Mouse (Mus musculus) E14TG2a.4 (cell line): Measurements from ENCODE around the gene Dgka.

ENCODE experiments used
- H3K27me3 ChIP-seq: 2 replicates; pipeline ENCODE4 v1.6.1; 2014; ENCODE audit warnings: low read length, control low read depth; ENCODE audit not compliant: insufficient read depth
- H3K36me3 ChIP-seq: 2 replicates; pipeline ENCODE4 v1.6.1; 2014; ENCODE audit warnings: low read length, control low read depth; ENCODE audit not compliant: insufficient read depth
- H3K4me1 ChIP-seq: replicated peaks from 2 replicates; pipeline ENCODE4 v1.6.1; 2014; ENCODE audit warnings: low read depth, low read length, control low read depth
- H3K4me3 ChIP-seq: replicated peaks from 2 replicates; pipeline ENCODE4 v1.5.1; 2014; ENCODE audit warnings: mild to moderate bottlenecking, low read length
- H3K9me3 ChIP-seq: 2 replicates; pipeline ENCODE4 v1.6.1; 2014; ENCODE audit warnings: low read length, control low read depth
- CTCF ChIP-seq: conservative IDR thresholded peaks from 2 replicates; pipeline ENCODE4 v1.5.1; 2014; ENCODE audit warnings: low read length
- NANOG ChIP-seq: IDR thresholded peaks from 2 replicates; pipeline ENCODE4 v1.6.1; 2014; ENCODE audit warnings: borderline replicate concordance, low read length, mixed read lengths
- POU5F1 ChIP-seq: IDR thresholded peaks from 2 replicates; pipeline ENCODE4 v1.6.1; 2014; ENCODE audit warnings: low read length, borderline replicate concordance

Gene Dgka

GRCm38 (mm10) chr10:128773685-128774084 lies 29.0 kb upstream of the Dgka start:
- TF ChIP-seq POU5F1, result no peak
- TF ChIP-seq NANOG, result no peak
- peak; percentile 30 for TF ChIP-seq CTCF
- Histone ChIP-seq H3K36me3 (peaks cover 8% of the 10 kb centered on the region; the same call in 1 of the 2 replicates), H3K27me3 (no peaks in the 10 kb centered on the region), H3K9me3 (no peaks in the 10 kb centered on the region), H3K4me1 (no peaks in the 10 kb centered on the region), H3K4me3 (no peak overlapping the region)

GRCm38 (mm10) chr10:128772895-128773294 lies 28.2 kb upstream of the Dgka start:
- Histone ChIP-seq H3K9me3 (no peaks in the 10 kb centered on the region), H3K27me3 (no peaks in the 10 kb centered on the region), H3K4me1 (no peaks in the 10 kb centered on the region), H3K36me3 (peaks cover 13% of the 10 kb centered on the region; the same call in 1 of the 2 replicates), H3K4me3 (no peak overlapping the region)
- no peak for TF ChIP-seq POU5F1
- TF ChIP-seq CTCF, result peak; percentile 41
- TF ChIP-seq NANOG, result no peak

GRCm38 (mm10) chr10:128748252-128748864 lies 3.7 kb upstream of the Dgka start:
- TF ChIP-seq CTCF (peak; percentile 42), NANOG (no peak)
- Histone ChIP-seq H3K27me3 (peaks cover 4% of the 10 kb centered on the region; the same call in 1 of the 2 replicates), H3K4me1 (peaks cover 80% of the 10 kb centered on the region), H3K9me3 (no peaks in the 10 kb centered on the region), H3K36me3 (peaks cover 35% of the 10 kb centered on the region), H3K4me3 (peak overlapping the region; percentile 98)

GRCm38 (mm10) chr10:128747646-128748251 lies 3.1 kb upstream of the Dgka start, which contains the start of gene Pym1:
TSS of gene Pym1 (plus strand) at chr10:128747889.
- H3K4me1 ChIP-seq, result peaks cover 80% of the 10 kb centered on the region
- peak within 1 kb of the TSS; percentile 98 for H3K4me3 ChIP-seq
- TF ChIP-seq NANOG (no peak), CTCF (no peak), POU5F1 (no peak)
- H3K27me3 ChIP-seq, result peaks cover 5% of the 10 kb centered on the region
- H3K9me3 ChIP-seq, result no peaks in the 10 kb centered on the region
- H3K36me3 ChIP-seq, result peaks cover 29% of the 10 kb centered on the region

- H3K4me3 ChIP-seq, result peak overlapping the region; percentile 98
- no peaks in the 10 kb centered on the region for H3K9me3 ChIP-seq
- TF ChIP-seq POU5F1 (no peak), CTCF (no peak), NANOG (no peak)
- H3K36me3 ChIP-seq, result peaks cover 23% of the 10 kb centered on the region
- peaks cover 80% of the 10 kb centered on the region for H3K4me1 ChIP-seq
- H3K27me3 ChIP-seq, result peaks cover 5% of the 10 kb centered on the region
These were observed 2.5 kb upstream of the Dgka start for GRCm38 (mm10) chr10:128746972-128747645.

- H3K4me1 ChIP-seq, result peaks cover 83% of the 10 kb centered on the region
- peaks cover 16% of the 10 kb centered on the region for H3K36me3 ChIP-seq
- peaks cover 5% of the 10 kb centered on the region for H3K27me3 ChIP-seq
- no peaks in the 10 kb centered on the region for H3K9me3 ChIP-seq
- H3K4me3 ChIP-seq, result peak overlapping the region; percentile 88
- no peak for TF ChIP-seq CTCF
- no peak for TF ChIP-seq NANOG
- no peak for TF ChIP-seq POU5F1
These were observed 1.4 kb upstream of the Dgka start for GRCm38 (mm10) chr10:128745946-128746613.

- Histone ChIP-seq H3K27me3 (peaks cover 5% of the 10 kb centered on the region), H3K4me3 (peak overlapping the region; percentile 88), H3K36me3 (no peaks in the 10 kb centered on the region), H3K4me1 (peaks cover 82% of the 10 kb centered on the region), H3K9me3 (no peaks in the 10 kb centered on the region)
- TF ChIP-seq NANOG, result no peak
- no peak for TF ChIP-seq CTCF
- no peak for TF ChIP-seq POU5F1
These were observed 444 bp downstream of the Dgka start for GRCm38 (mm10) chr10:128744211-128744610.

- TF ChIP-seq CTCF (no peak), POU5F1 (no peak), NANOG (no peak)
- Histone ChIP-seq H3K36me3 (no peaks in the 10 kb centered on the region), H3K9me3 (no peaks in the 10 kb centered on the region), H3K4me1 (peaks cover 80% of the 10 kb centered on the region), H3K27me3 (peaks cover 5% of the 10 kb centered on the region), H3K4me3 (peak overlapping the region; percentile 88)
These were observed 864 bp downstream of the Dgka start for GRCm38 (mm10) chr10:128743791-128744191.
